Mouse (Mus musculus) lung, postnatal 4 days (tissue): Measurements from ENCODE around the gene Akt2.
A peak's percentile ranks its signal among the peaks of the same experiment; 100 is the strongest.

Source experiments
- DNase-seq, 2 experiments: peaks; one replicate each; pipeline ENCODE4 v3.0.0; 2021

Akt2 gene

DNA sequence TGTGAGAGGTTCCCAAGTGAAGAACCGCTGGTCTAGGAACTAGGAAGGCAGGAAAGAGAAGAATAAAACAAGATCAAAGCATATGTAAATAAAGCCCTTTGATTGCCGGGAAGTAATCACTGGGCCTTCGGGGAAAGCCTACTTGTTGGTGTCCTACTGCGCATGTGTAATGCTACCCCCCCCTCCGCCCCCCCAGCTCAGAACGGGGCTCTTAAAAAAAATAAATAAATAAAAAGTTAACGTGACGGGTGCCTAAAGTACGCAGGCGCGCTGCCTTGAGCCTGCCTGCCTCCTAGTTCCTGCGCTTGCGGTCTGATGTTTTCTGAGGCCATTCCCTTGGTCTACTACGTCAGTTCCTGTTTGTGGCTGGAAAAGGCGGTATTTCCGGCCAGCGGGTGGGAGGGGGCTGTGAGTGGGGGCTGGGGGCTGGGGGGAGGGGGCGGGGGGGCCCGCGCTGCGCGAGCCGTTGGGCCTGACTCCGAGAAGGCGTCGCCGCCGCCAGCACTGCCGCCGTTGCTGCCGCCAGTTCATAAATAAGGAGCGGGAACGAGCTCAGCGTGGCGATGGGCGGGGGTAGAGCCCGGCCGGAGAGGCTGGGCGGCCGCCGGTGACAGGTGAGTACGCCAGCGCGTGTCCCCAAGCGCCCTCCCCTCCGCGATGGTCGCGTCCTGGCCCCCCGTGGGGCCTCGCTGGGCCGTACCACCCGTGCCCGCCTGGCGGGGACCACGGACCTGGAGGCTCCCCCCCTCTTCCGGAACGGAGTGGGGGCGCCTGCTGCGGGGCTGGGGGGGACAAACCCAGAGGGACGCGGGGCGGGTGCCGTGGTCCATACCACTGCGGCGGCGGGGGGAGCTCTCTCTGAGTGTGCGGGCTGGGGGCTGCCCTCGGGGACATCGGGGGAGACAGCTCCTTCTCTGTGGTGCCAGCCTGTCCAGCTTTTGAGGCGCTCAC is at the start of gene Akt2:
Akt2 (plus strand) TSS at position 287 of the 951 bp plus-strand sequence.
- DNase-seq, result peak; percentile 92 to 96

DNA sequence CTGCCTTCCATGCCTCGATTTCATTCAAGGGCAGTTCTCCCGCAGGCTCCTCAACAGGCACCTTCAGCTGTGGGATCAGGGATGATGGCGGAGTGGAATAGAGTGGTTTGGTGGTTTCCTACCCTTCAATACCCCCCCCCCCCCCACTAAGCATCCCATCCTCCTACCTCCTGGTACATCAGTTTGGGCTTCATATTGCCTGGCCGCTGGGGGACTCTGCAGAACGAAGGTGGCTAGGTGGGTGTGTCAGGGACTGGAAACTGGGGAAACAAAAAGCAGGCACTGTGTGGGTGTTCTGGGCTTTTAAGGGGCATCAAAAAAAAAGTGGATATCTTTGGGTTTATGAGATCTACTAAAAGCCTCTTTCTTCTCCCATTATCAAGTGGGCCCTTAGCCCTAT is 49.4 kb upstream of the Akt2 start:
- no peak for DNase-seq

DNA sequence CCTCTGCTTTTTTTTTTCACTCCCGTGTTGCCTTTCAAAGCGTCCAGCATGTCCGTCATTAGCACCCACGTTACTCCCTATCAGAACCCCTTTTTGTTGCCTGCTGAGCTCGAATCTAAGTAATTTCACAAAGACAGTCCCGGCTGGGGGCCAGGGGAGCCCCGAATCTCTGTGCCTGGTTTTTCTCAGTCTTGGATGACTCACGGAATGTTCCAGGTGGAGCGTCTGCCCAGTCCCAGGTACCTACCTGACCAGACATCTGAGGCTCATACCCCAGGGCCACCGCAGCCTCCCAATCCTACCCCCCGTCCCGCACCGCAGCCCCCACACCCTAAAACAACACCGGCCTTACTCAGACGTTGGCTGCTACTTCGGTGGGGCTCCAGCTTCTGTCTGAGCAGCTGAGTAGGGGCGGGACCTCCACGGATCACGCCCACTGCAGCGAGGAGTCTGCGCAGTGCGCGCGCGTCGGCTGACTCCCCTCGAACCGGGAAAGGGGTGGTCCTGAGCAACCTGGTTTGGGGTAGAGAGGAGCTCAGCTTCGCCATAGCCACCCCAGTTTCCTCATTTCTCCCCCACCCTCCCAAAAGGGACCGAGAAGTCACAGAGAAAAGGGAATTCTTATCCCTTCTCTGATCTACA is 48.8 kb upstream of the Akt2 start:
- peak; percentile 89 to 91 for DNase-seq

DNA sequence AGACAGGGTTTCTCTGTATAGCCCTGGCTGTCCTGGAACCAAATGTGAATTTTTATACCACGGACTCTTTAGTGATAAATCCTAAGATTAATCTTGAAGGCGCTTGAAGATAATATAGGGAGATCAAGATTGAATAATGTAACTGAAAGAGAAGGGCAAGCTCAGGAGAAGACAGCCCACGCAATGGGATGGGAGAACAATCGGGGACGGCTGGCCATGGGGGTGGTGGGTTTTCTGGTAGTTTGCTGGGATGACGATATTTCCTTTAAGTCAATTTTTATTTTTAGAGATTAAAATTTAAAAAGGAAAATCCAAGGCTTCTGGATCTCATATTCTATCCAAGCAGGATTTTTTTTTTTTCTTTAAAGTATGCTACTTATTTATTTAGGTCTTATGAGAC is 48.3 kb upstream of the Akt2 start:
- no peak for DNase-seq

DNA sequence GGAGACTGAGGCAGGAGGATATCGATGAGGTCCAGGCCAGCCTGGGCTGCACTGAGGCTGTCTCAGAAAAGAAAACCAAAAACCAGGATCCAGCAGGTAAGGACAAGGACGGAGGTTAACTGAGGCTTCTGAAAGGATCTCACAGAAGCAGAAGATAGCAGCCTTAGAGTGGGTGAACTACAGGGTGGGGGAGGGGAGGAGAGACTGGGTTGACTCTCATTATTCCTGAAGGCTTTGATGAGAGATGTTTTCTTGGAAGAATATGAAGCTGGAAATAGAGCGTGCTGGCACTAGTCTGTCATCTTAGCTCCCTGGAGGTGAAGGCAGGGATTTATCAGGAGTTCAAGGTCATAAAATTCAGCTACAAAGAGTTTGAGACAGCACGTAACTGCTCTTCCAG is 47.5 kb upstream of the Akt2 start:
- DNase-seq, result no peak

DNA sequence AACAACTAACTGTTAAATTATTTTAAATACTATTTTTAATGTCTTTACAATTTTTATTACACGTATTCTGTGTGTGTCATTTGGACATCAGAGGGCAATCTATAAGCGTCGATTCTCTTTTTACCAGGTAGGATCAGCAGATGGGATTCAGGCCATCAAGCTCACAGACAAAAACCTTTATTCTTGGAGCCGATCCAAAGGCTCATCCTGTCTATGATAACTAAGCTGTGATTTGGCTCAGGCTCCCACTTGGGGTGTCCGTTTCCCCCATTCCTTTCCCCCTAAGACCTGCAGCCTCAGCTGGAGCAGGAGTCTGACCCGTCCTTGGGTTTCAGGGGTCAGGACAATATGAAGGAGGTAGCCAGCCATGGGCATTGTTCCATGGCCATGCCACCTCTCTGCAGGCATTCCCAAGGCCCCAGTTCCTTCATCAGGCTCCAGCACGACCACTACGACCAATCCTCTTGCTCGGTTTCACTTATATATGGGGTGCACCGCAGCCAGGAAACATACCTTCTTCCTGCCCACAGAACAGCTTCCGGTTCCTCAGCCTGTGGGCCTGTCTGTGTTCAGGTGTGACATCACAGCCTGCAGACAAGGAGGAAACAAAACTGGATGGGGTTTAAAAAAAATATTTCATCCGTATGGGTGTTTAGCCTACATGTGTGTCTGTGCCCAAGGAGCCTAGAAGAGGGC is 46.5 kb upstream of the Akt2 start:
- peak; percentile 40 to 43 for DNase-seq

DNA sequence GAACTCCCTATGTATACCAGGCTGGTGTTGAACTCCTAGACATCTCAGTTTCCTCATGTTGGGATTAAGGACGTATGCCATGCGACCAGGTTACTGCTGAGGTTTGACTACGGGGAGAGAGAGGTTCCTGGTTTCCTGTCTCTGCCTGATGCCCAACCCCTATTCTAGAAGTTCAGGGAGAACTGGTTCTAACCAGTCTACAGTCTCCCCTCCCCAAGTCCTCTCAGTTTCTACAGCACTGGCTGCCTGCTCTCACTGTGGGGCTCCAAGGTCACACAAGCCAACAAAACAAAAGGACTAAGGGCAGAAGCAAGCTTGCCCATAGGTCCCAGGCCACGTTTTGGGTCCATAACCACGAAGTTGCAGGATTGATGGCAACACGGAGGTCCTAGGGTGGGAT is 41.8 kb upstream of the Akt2 start:
- DNase-seq, result no peak

DNA sequence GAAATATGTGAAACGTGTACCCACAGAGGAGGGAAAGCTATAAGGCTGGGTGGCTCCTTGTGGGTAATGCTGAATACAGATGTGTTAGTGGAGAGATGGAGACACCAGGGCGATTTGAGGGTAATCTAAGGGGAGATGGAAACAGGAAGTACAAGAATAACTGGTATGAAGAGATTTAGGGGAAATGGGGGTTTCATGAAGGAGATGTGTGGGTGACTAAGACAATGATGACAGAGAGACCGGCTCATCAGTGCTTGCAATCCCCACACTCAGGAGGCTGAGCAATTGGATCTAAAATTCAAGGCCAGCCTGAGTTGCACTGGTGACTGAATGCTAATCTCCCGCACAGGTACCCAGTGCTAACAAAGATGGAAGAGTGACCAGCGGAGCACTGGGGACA is 39.3 kb upstream of the Akt2 start:
- no peak for DNase-seq

DNA sequence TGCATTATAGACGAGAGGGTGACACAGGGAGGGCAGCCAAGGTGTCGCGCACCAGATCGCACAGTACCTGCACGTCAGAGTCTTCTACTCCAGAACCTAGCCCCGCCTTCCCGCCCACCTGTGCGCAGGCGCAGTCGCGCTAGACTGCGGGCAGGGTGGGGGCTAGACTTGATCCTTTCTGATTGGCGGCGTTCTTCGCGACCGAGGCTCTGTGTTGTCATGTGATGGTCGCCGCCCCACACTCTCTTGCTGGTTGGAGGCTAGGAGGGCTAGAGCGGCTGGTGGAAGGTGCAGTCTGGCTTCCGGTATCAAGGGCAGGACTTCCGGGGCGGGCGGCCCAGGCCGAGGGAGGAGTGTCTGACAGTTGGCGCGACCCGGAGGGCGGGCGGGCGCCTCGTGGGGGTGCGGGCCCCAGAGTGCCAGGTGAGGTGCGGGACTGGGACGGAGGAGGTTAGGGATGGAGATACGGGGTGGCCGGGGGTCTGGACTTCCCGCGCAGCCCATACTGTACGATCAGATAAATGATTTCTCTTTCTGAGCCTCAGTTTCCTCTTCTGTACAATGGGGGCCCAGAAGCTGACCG is 38.3 kb upstream of the Akt2 start, which contains the start of the genes Pld3 and 2310022A10Rik:
Pld3 (minus strand) TSS at position 288 of the 583 bp plus-strand sequence.
2310022A10Rik (plus strand) TSS at position 303 of the 583 bp plus-strand sequence.
- DNase-seq, result peak; percentile 96 to 98

DNA sequence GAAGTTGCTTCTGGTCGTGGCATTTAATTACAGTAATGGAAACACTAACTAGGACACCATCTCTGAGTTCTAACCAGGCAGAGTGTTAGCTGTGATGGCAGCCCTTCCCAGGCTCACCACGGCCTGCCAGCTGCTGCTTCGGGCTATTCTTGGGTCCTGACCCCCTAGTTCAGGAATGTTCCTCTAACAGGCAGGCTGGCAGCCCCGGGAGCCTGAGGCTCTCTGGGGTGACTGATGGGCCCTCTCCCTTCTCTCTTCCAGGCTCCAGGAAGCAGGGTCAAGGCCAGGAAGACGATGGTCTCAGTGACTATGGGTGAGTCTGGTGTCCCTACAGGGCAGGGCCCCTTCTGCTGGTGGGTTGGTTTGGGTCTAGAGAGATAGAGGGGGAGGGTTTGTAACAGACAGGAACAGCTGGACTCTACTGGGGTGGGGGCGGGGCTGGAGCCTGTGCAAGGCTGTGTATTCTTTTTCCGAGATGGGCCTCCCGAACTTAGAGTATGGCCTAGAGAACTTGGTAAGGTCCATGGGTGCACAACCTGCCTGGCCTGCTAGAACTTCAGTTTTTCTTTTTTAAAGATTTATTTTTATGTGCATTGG is 31.0 kb upstream of the Akt2 start:
- DNase-seq, result peak in 1 of 2 experiments; percentile 44

DNA sequence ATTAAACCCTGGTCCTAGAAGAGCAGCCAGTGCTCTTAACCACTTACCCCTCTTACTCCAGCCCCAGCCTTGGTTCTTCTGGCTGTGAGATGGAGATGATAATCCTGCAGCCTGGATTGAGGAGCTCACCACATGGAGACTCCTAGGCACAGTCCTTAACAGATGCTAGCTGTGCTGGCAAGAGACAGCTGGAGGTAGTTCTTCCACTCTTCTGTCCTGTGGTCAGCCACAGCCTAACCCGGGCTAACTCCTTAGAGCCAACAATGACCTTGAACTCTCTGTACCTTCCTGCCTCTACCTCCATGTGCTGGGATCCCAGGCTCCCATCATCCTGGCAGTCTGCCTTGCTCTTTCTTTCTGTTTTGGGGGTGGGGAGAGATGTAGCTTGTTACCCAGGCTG is 30.4 kb upstream of the Akt2 start:
- DNase-seq, result no peak

DNA sequence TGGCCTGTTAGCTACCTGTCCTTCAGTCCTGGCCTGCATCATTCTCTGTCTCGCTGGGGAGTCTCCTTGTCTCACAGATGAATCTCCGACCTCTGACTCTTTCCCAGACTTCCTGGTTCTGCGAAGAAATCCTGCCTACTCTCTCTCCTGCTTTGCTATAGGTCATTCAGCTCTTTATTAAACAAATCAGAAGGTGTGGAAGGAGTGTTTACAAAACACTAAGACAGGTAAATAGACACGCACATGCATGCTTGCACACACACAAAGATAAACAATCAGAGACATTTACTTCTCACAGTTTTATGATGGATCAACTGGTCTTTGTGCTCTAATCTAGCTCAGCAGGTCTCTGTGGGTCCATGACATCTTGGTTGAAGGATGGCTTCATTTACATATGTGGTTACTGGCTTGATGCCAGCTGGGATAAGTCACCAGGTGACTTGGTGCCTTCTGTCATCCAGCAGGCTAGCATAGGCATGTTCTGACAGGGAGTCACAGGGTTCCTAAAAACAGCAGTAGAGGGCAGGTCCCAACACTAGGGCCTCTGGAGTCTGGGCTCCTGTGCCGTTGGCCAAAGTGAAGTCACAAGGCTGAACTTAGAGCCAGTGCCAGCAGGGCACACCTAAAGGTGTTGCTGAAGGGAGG is 21.6 kb upstream of the Akt2 start:
- DNase-seq, result no peak

DNA sequence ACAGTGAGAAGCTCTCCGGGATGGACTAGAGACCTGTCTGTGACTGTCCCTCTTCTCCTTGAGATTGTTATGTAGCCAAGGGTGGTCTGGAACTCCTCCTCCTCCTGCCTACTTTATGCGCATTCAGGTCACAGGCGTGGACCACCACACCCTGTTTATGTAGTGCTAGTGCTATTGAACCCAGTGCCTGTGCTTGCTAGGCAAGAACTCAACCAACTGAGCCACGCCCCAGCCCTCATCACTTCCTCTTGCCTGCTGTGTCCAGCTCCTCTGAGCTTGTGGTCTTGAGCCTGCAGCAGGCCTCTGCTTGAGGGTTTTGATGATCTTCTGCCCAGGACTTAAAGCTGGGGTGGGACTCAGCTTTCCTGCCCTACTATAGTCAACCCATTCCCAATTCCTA is 19.2 kb upstream of the Akt2 start:
- no peak for DNase-seq

DNA sequence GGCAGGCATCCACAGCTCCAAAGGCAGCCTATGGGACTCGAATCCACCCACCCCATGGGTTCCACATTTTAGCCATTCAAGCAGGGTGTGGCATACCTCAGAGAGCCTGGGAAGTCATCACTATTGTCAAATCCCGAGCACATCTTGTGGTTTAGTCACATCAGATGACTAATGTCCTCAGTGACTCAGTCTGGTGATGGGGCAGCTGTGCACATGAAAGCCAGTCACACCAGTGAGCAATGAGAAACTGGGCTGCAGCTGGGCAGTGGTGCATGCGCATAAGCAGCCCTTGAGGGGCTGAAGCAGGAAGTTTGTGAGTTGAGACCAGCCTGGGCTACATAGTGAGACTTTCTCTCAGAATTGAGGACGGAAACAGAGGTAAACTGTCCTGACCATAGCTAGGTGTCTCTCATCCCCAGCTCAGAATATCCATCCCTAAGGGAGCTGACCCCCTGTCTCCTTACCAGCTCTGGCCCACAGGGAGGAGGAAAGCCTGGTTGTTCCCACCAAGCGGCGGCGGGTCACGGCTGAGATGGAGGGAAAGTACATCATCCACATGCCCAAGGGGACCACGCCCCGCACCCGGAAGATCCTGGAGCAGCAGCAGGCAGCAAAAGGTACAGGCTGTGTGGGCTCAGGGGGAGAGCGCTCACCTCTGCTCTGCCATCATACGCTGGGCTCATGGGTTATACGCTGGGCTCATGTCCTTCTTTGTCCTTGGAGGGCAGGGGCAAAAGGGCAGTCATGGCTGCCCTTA is 17.1 kb upstream of the Akt2 start:
- DNase-seq, result no peak

DNA sequence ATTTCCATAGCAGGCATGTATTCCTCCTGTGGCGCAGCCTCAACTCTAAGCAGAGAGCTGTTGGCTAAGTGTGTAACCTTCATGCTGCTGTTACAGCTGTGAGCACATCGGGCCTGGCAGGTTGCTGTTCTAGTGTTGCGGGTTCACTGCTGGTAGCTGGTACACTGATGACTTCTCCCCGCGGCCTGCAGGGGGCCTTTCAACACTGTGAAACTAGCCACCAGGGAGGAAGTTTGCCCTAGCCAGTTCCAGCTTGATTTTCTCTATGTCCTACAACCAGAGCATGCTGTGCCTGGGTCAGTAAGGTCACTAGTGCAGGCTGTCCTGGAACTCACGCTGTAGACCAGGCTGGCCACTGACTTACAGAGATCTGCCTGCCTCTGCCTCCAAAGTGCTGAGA is 14.4 kb upstream of the Akt2 start:
- peak; percentile 42 to 62 for DNase-seq

DNA sequence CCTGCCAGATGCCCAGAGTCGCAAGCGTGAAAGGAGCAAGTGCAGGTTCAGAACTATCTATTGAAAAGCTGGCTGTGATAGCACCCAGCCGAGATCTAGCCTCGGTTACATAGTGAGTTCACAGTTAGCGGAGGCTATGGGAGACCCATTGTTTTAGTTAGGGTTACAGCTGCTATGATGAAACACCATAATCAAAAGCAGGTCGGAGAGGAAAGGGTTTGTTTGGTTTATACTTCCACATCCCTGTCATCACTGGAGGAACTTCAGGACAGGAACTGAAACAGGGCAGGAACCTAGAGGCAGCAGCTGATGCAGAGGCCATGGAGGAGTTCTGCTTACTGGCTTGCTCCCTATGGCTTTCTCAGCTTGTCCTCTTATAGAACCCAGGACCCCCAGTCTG is 13.8 kb upstream of the Akt2 start:
- no peak for DNase-seq

DNA sequence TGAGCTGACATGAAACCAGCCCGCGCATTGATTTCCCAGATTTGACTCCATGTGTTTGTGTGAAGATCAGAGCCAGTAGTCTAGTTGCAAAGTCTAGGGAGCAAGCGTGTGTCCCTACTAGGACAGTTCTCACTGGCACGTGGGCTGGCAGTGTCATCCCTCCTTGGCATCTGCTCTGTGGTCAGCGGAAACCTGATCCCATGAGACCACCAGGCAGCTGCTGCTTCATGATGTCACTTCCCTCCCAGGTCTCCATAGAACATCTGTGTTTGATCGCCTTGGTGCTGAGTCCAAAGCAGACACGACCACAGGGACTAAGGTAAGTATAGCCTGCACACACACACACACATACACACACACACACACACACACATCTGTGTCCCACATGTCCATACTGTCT is 12.9 kb upstream of the Akt2 start:
- peak in 1 of 2 experiments; percentile 27 for DNase-seq

DNA sequence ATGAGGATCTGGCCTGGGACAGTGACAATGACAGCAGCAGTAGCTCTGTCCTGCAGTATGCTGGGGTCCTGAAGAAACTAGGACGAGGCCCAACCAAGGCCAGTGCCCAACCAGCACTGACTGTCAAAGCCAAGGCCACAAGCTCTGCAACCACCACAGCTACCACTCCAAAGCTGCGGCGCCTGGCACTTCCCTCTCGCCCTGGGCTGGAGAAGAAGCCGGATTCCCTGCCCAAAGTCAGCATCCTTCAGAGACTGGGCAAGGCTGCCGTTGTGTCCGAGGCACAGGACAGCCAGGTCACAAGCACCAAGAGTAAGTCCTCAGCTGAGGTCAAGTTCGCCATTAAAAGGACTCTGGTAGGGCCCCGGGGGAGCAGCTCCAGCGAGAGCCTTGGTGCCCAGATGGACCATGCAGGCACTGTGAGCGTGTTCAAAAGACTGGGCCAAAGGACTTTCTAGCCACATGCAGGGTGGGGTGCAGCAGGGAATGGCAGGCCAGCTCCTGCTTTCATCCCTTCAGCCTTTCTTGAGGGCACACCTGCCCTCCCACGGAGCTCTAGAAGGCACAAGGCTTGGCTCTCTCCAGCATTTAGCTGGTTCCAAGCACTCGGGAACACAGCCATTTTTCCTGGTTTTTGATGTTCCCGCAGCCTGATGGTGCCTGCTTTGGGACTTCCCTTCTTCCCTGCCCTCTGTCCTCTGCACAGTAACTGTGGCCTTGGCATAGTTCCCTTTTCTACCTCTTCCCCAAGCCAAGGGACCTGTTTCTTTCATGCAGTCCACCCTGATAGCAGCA is 10.8 kb upstream of the Akt2 start:
- no peak for DNase-seq

DNA sequence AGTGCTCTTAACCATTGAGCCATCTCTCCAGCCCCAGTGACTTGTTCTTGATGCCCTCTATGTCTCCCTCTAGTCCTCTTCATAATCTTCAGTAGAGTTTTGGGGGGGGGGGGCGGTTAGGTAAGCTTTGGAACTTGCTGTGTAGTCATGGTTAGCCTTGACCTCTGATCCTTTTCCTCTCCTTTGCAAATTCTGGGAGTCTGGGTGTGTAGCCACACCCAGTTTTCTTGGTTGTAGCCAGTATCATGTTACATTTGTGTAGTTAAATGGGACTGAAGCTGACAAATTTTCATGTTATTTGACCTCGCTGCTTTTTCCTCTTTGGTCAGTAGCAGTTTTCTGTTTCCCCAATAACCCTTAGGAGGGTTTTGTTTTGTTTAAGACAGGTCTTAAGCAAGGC is 4.5 kb upstream of the Akt2 start:
- no peak for DNase-seq

DNA sequence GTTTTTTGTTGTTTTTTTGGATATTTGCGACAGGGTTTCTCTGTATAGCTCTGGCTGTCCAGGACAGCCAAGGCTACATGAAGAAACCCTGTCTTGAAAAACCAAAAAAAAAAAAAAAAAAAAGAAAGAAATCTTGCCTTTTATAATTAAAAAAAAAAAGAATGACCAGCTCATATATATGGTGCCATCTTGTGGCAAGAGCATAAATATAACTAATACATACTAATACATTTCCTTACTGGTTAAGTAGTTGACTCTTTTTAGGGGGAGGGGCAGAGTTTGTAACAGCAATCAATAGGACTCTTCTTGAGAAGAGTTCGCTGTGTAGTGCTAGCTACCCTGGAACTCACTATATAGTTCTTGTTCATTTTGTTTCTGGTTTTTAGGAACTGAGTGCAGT is 3.6 kb upstream of the Akt2 start:
- DNase-seq, result no peak

DNA sequence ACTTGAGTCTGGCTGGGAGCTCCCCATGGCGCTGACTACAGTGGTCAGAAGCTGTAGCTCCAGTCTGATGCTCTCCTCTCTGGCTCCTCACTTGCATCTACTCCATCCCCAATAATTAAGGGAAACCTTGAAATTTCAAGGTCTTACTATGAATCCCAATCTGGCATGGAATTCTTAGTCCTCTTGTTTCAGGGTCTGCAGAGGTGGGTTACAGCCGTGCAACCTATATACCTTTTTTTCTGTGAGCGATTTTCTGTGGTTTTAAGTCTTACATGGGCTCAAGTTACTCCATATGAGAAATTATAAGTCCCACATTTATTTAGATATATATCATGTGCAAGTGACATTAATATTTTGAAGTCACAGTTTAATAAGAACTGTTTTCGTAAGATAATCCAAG is 1.3 kb upstream of the Akt2 start:
- no peak for DNase-seq
